Mouse (Mus musculus) adrenal gland, postnatal 4 days (tissue): ENCODE data around the gene Prdx5. TPM values are rescaled to one million over a fixed set of nuclear protein-coding genes. Genes with fewer than 3 reads are reported as not detected.

ENCODE experiments used
- DNase-seq, 2 experiments: peaks; one replicate each; pipeline ENCODE4 v3.0.0; 2021 to 2022; ENCODE audit warnings: low spot score in 2 of 2, mixed read lengths in 2 of 2
- total RNA-seq, 2 experiments: library from RNA; stranded (reverse); gene quantifications; 2 replicates each; pipeline ENCODE4 v1.2.3; 2021

The Prdx5 gene
- total RNA-seq, 2 experiments from 2014 or later, result 199 to 210 TPM

GRCm38 (mm10) chr19:6939106-6940002, 29.4 kb upstream of the Prdx5 start:
- DNase-seq, result no peak

- DNase-seq, result no peak
Observed at GRCm38 (mm10) chr19:6937541-6938465, 27.9 kb upstream of the Prdx5 start.

GRCm38 (mm10) chr19:6936299-6936698, 26.4 kb upstream of the Prdx5 start:
- DNase-seq, result no peak

GRCm38 (mm10) chr19:6934195-6934977, 24.5 kb upstream of the Prdx5 start, which contains the start of gene Kcnk4:
Kcnk4 (minus strand) TSS chr19:6934515.
- no peak for DNase-seq

GRCm38 (mm10) chr19:6933436-6934194, 23.7 kb upstream of the Prdx5 start:
- no peak for DNase-seq

- DNase-seq, result no peak
Observed at GRCm38 (mm10) chr19:6933102-6933435, 23.2 kb upstream of the Prdx5 start.

- no peak for DNase-seq
Observed at GRCm38 (mm10) chr19:6932018-6932417, 22.1 kb upstream of the Prdx5 start.

- DNase-seq, result no peak
Observed at GRCm38 (mm10) chr19:6931002-6931401, 21.1 kb upstream of the Prdx5 start.

GRCm38 (mm10) chr19:6928080-6928479, 18.2 kb upstream of the Prdx5 start:
- DNase-seq, result no peak

GRCm38 (mm10) chr19:6926559-6927255, 16.8 kb upstream of the Prdx5 start:
- DNase-seq, result no peak

GRCm38 (mm10) chr19:6925611-6926329, 15.9 kb upstream of the Prdx5 start:
- no peak for DNase-seq

GRCm38 (mm10) chr19:6925307-6925573, 15.3 kb upstream of the Prdx5 start, which contains the start of gene Catsperz:
Catsperz (minus strand) TSS chr19:6925380.
- DNase-seq, result no peak

GRCm38 (mm10) chr19:6924461-6925306, 14.8 kb upstream of the Prdx5 start:
- DNase-seq, result peak; percentile 67 to 82

- no peak for DNase-seq
Observed at GRCm38 (mm10) chr19:6922901-6923735, 13.2 kb upstream of the Prdx5 start.

- DNase-seq, result peak; percentile 96 to 100
Observed at GRCm38 (mm10) chr19:6921647-6922567, 12.0 kb upstream of the Prdx5 start, which contains the start of gene Esrra. Esrra (minus strand) TSS chr19:6921813.
